Mouse (Mus musculus) liver, adult (tissue): ENCODE data around the gene Dpp3.

ENCODE experiments used
- GATA4 ChIP-seq: IDR thresholded peaks from 2 replicates; pipeline ENCODE4 v1.6.1; 2014; ENCODE audit warnings: mild to moderate bottlenecking, low read length; ENCODE audit not compliant: insufficient replicate concordance

Gene Dpp3

GRCm38 (mm10) chr19:4927904-4928531 lies at the start of gene Dpp3:
Dpp3 (minus strand) TSS chr19:4928287.
- TF ChIP-seq GATA4, result no peak

DNA sequence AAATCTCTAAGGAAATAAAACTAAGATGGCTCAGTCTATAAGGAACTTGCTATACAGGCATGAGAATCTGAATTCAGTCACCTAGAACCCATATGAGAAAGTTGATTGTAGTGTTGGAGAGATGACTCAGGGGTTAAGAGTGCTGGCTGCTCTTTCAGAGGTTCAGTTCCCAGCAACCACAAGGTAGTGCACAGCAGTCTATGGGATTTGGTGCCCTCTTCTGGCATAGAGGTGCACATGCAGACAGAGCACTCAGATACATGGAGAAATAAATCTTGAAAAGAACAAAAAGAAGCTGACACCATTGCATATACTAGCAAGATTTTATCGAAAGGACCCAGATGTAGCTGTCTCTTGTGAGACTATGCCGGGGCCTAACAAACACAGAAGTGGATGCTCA lies 40.1 kb upstream of the Dpp3 start:
- TF ChIP-seq GATA4, result no peak

DNA sequence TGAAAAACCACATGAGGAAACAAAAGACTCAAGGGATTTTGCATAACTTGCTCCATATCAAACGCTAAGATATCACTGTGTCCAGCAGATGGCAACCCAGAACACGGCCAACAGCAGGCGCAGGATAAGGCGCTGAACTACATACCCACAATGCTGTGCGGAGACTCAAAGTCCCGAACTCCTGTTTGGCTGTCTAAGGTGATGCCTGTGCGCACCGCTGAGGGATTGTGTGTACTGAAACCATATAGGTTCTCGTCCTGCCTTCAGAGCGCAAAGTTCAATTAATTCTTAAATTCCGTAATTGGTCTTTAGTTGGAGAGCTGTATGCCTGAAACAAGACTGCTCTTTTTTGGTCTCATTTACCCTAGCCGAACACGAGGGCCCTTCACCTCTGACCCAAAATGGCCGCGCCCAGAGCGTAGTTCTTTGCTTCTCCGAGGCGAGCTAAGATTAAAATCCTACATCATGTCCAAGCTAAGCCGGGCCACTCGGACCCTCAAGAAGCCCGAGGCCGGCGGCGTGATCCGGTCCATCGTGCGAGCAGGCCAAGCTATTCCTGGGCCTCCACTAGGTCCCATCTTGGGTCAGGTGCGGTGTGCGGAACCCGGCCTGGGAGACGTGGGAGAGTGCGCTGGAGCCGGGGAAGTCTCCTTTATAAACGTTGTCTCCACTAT lies 34.0 kb upstream of the Dpp3 start, which contains the start of gene Mrpl11:
Gene Mrpl11, plus strand, starts transcription at position 220 of the 674 bp plus-strand sequence.
- TF ChIP-seq GATA4, result peak; percentile 93

DNA sequence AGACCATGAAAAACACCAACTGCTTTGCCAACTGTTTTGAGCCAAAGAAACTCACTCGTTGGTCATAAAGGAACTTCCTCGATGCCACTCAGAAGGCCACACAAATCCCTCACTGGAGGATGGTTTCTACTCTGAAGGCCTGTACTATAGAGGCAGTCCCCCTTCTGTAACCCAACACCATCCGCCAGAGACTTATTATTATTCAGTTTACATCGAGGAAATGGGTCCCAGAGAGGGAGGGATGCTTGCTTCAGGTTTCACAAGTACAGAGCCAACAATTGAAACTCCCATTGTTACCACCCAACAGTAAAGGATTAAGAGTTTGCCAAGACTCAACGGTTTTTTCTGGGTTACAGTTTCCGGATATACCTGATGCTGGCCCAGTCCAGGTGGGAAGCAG lies 17.5 kb upstream of the Dpp3 start:
- TF ChIP-seq GATA4, result no peak

- no peak for TF ChIP-seq GATA4
Measured at GRCm38 (mm10) chr19:4943253-4943588, 15.1 kb upstream of the Dpp3 start.

- no peak for TF ChIP-seq GATA4
Measured at GRCm38 (mm10) chr19:4942551-4943252, 14.6 kb upstream of the Dpp3 start, which contains the start of gene Peli3. Peli3 (minus strand) TSS chr19:4943127.

GRCm38 (mm10) chr19:4937444-4938310 lies 9.6 kb upstream of the Dpp3 start:
- no peak for TF ChIP-seq GATA4

GRCm38 (mm10) chr19:4936896-4937295 lies 8.8 kb upstream of the Dpp3 start:
- TF ChIP-seq GATA4, result no peak

GRCm38 (mm10) chr19:4928781-4929180 lies 694 bp upstream of the Dpp3 start:
- no peak for TF ChIP-seq GATA4

DNA sequence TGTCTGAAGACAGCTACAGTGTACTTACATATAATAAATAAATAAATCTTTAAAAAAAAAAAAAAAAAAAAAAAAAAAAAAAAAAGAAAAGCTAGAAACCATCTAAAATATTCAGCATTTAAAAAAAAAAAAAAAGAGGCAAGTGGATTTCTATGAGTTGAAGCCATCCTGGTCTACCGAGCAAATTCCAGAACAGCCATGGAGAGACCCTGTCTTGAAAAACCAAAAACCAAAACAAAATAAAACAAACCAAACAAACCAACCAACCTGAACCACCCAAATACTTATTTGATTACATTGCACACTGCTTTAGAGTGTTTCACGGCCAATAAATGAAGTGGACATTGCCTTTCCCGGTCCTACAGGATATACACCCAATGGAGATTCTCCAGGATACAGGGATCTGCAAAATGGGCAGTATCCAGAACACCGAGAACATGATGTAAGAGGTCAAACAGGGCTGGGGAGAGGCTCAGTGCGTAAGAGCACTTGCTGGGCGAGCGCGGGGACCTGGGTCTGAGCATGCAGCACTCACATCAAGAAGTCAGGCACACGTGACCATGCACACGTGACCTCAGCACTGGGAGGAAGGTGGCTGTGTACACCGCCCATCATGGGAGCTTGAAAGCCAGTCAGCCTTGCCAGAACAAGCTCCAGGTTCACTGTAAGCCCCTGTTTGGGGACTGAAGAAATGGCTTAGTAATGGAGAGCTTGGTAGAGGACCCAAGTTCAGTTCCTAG lies 2.8 kb downstream of the Dpp3 start:
- TF ChIP-seq GATA4, result no peak

- TF ChIP-seq GATA4, result no peak
Measured at GRCm38 (mm10) chr19:4919652-4920051, 8.4 kb downstream of the Dpp3 start.

GRCm38 (mm10) chr19:4916827-4917226 lies 11.3 kb downstream of the Dpp3 start:
- no peak for TF ChIP-seq GATA4

- TF ChIP-seq GATA4, result no peak
Measured at GRCm38 (mm10) chr19:4915924-4916603, 12.0 kb downstream of the Dpp3 start.

DNA sequence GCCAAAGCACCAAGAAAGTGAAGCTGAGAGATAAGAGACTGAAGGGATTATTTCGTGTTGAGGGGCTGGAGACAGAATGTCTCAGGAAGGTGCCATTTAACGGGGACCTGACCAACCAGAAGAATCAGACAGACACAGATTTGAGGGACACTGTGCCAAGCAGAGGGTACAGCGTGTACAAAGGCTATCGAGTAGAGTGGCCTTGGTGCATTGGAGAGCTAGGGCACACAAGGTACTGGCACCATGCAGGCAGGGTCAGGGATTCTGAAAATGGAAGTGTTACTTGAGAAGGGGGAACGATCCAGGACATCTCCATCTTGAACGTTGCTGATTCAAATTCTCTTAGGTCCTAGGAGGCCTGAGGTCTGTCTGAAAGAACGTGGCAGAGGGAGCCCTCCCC lies 18.7 kb downstream of the Dpp3 start:
- TF ChIP-seq GATA4, result no peak
